Mouse (Mus musculus) erythroblast, adult 5-6 weeks (primary cell): Measurements from ENCODE around the gene Cd276. TPM values are rescaled to one million over a fixed set of nuclear protein-coding genes. Genes with fewer than 3 reads are reported as not detected.

Source experiments
- ATAC-seq: replicated peaks from 2 replicates; pipeline ENCODE4 v1.8.0; 2016; ENCODE audit warnings: moderate number of reproducible peaks, mild to moderate bottlenecking, moderate TSS enrichment, inconsistent platforms; ENCODE audit not compliant: poor library complexity, low FRiP score, severe bottlenecking
- total RNA-seq, 2 experiments: library from RNA; stranded (forward) in 1 of 2; stranded (reverse) in 1 of 2; fragments of 150-400 nt in 1 of 2; fragments of 200-764, 138-1000 nt in 1 of 2; gene quantifications; 2 replicates each; pipeline versions ENCODE4 v1.2.3 to v1.2.4; 2015 to 2017; ENCODE audit warnings: low replicate concordance in 2 of 2

Cd276 gene
- total RNA-seq, 2 experiments from 2014 or later = not detected

- no peak for ATAC-seq
Observed at GRCm38 (mm10) chr9:58520816-58521581, 34.2 kb downstream of the Cd276 start.

DNA sequence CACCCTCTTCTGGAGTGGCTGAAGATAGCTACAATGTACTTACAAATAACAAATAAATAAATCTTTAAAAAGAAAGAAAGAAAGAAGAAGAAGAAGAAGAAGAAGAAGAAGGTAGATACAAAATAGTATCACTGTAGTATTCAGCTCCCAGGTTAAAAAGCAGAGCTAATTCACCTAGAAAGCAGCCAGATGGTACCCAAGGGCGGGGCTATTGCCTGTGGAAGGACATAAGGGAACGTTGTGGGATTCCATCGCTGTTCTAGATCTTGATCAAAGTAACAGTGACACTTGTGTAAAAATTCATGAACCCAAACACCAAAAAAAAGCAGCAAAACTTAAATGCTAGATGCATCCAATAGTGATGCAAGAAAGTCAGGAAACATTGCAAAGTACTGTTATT is 35.3 kb downstream of the Cd276 start:
- ATAC-seq = no peak

DNA sequence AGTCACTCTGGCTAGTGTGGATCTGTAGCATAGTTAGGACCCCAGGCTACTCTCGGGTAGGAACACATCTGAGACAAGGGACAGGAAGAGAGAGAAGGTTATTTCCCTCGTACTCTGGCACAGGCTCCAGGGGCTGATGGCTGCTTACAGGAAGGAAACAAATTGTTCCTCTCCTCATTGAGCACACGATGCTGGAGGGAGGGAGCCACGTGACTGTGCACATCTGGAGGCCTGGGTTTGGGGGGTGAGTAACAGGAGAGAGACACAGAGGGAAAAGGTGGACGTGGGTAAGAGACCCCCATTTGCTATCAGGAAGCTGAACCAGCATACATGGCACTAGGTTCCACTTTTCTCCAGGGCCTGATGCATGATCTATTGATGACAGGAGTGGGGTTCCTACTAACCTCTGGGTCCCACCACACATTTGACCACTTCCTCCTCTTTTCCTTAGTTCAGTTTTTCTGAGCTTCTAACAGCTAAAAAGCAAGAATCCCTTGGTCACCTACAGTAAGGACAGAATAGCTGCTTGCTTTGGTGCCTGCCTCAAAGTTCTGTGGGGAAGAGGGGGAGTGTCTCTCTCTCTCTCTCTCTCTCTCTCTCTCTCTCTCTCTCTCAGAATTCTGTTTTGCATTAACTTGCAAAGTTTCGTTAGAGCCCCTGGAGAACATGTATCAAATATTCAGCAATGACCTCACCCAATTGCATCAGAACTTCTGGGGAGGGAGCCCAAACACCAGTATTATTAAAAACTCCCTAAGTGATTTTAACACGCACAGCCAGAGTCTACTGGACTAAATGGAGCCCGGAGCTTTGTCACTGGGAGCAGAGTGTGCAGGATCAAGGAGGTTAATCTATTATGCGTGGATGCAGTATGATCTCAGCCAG is 37.1 kb downstream of the Cd276 start:
- no peak for ATAC-seq

DNA sequence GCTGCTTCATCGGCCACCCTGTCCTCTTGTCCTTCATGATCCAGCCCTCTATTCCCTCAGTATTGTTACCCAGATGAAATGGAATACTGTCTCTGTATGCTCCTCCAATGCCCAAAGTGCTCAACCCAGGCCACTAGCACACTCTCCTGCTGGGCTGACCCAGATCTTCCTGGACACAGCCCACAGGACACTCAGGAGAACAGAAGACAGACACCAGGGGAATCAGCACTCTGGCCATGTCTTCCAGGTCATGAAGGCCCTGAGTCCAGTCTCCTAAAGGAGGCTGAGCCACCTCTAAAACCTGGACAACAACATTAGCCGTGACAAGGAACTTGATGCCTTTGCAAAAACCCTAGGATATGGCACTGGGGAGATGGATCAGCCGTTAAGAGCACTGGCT is 38.8 kb downstream of the Cd276 start:
- ATAC-seq = no peak

- no peak for ATAC-seq
Observed at GRCm38 (mm10) chr9:58513749-58514148, 41.5 kb downstream of the Cd276 start.

DNA sequence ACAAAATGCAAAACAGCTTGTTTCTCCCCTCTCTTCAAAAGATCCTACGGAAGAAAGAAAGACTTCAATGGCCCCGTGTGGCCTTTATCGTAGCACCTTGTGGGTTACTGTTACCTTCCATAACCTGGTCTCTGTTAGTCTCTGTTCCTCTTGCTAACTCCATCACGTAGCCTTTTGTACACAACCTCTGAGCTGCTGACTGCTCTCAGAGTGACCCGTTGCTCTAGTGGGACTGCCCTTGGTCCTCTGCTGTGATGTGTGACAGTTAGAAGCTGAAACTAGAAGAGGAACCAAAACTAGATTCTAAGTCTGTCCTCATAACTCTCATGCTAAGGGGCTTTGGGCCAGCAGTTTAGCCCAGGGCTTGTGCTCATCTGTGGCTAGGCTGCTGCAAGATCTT is 44.8 kb downstream of the Cd276 start:
- no peak for ATAC-seq

DNA sequence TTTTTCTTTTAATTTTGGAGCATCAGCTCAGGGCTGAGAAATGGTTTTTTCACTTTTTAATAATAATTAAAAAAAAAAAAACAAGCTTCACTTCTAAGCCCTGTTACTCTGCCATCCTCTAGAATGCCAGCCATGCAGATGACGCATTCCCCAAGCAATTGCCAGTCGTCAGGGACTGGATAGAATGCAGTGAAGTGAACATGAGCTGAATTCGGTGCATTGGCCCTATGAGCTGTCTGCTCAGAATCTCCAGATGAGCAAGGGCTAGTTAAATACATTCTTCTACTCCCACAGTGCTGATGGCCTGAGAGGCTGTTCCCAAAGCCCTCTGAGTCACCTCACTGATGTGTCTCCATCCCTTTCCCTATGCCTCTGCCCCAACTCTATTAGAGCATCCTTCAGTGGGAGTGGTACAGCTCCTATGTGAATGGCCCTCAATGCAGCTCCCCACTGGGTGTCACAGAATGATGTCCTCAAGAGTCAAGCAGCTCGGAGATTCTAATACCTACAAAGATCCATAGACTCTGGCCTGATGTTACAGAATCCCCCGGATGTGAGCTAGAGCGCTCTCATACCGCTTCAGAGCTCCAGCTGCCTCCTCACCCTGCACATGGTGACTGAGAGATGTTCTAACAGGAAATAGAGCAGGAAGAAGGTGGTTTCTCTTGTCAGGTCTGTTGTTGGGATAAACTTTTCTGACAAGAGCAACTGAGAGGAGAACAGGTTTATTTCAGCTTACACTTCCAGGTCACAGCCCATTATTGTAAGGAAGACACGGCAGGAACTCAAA is 47.8 kb downstream of the Cd276 start:
- no peak for ATAC-seq

- ATAC-seq = no peak
Observed at GRCm38 (mm10) chr9:58500946-58501345, 54.3 kb downstream of the Cd276 start.

GRCm38 (mm10) chr9:58497942-58498341 is 57.3 kb downstream of the Cd276 start:
- ATAC-seq = no peak

GRCm38 (mm10) chr9:58496470-58497182 is 58.6 kb downstream of the Cd276 start:
- no peak for ATAC-seq

GRCm38 (mm10) chr9:58495035-58495434 is 60.2 kb downstream of the Cd276 start:
- ATAC-seq = no peak

DNA sequence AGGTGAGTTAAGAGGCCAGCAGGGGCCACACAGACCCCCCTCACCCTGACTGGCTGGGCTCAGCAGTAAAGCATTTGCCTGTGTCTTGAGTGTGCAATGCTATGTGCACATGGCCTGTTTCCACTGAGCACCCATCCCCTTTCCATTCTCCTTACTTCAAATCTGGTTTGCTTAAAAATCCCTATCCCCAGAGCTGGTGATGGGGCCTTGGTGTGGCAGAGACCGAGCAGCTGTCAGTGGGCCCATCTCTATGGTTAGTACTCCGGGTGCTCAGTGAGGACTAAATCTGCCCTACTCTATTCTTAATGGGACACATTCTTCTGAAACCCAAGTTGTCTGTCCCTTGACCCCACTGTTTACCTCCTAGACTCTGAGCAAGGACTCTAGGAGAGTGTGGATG is 64.8 kb downstream of the Cd276 start:
- ATAC-seq = no peak

DNA sequence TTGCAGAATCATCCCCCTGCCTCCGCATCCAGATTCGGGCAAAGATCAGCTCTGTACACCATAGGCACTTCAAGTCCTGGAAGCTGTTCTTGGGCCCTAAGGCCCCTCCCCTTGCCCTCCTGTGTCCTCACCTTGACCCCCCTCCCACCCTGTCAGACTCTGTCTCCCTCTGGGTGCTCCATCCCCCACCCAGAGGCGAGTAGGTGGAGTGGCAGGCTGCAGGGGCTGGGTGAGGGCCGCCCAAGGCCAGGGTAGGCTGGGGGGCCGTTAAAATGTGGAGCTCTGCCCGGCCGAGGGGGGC is 65.4 kb downstream of the Cd276 start:
- ATAC-seq = no peak

DNA sequence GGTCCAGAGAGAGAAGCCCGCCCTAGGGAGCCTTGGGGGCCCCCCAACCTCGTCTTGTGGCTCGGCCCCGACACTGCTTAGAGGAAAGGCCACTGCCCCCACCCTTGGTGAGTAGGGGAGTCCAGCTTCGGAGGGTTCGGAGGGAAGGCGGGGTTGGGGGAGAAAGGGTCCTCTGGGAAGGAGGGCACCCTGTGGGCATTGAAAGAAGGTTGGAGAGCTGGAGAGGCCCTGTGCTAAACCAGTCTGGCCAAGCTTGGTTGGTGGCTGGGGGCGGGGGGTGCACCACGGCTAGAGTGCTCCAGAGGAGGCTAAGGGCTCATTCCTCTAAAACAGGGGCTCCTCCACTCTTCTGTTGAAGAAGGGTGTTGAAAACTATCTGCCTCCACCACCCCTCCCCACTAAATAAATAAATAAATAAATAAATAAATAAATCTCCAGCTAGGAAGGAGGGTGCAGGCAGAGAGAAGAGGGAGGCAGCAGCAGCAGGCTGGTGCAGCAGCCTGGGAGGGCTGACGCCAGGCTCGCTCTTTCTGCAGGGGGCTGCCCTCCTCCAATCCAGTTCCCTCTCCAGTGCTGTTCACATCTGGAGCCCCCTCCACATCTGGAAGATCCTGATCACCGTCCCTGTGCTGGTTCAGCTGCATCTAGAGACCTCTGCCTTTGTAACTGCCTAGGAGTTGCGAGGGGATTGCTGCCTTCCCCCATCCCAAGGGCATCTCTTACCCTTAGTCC is 65.9 kb downstream of the Cd276 start:
- no peak for ATAC-seq

DNA sequence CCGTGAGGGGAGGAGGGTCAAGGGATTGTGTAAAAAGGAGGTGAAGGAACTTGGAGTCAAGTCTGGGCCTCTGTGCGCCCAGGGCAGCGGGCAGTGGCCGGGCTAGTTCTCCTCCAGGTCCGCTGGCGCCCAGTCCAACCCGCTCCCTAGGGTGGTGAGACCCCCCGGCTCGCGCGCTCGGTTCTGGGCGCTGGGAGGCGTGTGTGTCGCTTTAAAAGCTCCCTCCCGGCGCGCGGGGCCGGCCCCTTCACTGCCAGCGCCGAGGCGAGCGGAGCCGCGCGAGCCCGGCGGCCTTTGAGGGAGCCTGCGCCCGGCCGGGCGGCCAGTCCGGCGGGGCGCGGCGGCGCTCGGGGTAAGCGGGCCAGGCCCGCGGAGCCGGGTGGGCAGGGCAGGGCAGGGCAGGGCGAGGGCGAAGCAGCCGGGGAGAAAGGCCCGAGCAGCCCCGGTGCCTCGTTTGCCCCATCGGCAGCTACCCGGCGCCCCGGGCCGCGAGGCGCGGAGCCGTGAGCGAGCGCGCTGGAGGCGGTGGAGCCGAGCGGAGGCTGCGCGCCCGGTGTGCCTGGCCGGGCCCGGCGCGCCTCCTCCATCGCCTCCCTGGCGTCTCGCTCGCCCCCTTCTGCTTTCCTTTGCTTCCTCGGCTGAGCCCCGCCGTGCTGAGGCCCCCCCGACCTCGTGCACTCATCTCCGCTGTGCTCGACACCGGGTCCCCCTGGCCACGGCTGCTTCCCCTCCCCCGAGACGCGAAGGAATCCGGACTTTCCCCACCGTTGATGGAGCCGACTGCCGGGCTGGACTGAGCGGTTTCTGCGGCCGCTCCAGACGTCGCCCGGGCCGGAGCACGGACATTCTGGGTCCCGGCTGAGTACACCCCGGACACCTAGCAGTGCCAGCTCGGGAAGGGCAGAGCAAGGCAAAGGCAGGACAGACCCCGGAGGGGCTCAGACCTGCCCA is 67.1 kb downstream of the Cd276 start, which contains the start of gene Insyn1:
Insyn1 (plus strand) TSS at position 753 of the 951 bp plus-strand sequence.
- no peak for ATAC-seq

DNA sequence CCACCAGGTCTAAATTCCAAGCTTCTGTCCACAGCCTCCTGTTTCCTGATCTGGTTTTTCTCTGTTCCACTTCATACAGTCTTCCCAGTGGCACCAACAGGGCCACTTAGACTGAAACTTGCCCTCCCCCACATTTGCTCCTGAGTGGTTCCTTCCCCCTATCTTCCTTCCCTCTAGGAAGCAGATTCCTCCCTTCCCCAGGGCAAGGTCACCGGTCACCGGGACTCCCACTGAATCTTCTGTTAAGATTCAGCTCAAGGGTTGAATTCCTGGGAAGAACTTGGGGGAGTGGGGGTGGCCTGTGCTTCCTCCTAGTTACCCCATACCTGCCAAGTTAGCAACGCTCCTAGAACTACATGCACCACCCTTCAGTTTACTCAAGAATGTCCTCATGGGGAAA is 68.2 kb downstream of the Cd276 start:
- no peak for ATAC-seq
